Mouse (Mus musculus) forebrain, embryonic 13.5 days (tissue): ENCODE measurements around the gene Ces3a. TPM values are rescaled to one million over a fixed set of nuclear protein-coding genes. Genes with fewer than 3 reads are reported as not detected.
"Not testable (repeated sequence)": the region's sequence is repeated elsewhere in the genome, so short reads cannot be mapped to it uniquely, and the experiment has no call there.

Source experiments
- ATAC-seq: fragments of 200-750 bp; cut with Nextera tagmentation; 2 replicates; pipeline ENCODE4 v1.8.0; 2017
- H3K27ac ChIP-seq: fragments of 300-500 bp; sonication (generic); 2 replicates; pipeline ENCODE4 v1.5.1; 2015; ENCODE audit warnings: inconsistent platforms, mild to moderate bottlenecking, moderate library complexity
- H3K27me3 ChIP-seq: fragments of 300-500 bp; sonication (generic); 2 replicates; pipeline ENCODE4 v1.6.1; 2015; ENCODE audit warnings: mild to moderate bottlenecking, inconsistent platforms
- H3K36me3 ChIP-seq: fragments of 300-500 bp; sonication (generic); 2 replicates; pipeline ENCODE4 v1.6.1; 2015; ENCODE audit warnings: mild to moderate bottlenecking, inconsistent platforms; ENCODE audit not compliant: poor library complexity, severe bottlenecking
- H3K4me1 ChIP-seq: fragments of 300-500 bp; sonication (generic); 2 replicates; pipeline ENCODE4 v1.6.1; 2015; ENCODE audit warnings: inconsistent platforms
- H3K4me2 ChIP-seq: fragments of 300-500 bp; sonication (generic); 2 replicates; pipeline ENCODE4 v1.6.1; 2015; ENCODE audit warnings: inconsistent platforms, mild to moderate bottlenecking, moderate library complexity
- H3K4me3 ChIP-seq: fragments of 300-500 bp; sonication (generic); 2 replicates; pipeline ENCODE4 v1.5.1; 2015; ENCODE audit warnings: mild to moderate bottlenecking, inconsistent platforms
- H3K9ac ChIP-seq: fragments of 300-500 bp; sonication (generic); 2 replicates; pipeline ENCODE4 v1.6.1; 2015; ENCODE audit warnings: mild to moderate bottlenecking, inconsistent platforms
- H3K9me3 ChIP-seq: fragments of 300-500 bp; sonication (generic); replicated peaks from 2 replicates; pipeline ENCODE4 v1.6.1; 2016; ENCODE audit warnings: inconsistent platforms
- WGBS: fragments of 180-500 bp; shearing (Covaris S2); methylation state at CpG from one replicate; pipeline ENCODE4 v1.1.7; 2015; 5-methylcytosine and 5-hydroxymethylcytosine counted together
- polyA plus RNA-seq: library from polyadenylated mRNA; unstranded; fragments of >200 nt; fragmentation: Nextera tagmentation; extraction: Ambion mirVana; gene quantifications from 2 replicates; pipeline ENCODE4 v1.2.1, GENCODE M21; 2015

Ces3a gene
- polyA plus RNA-seq, 1 experiment from 2014 or later = not detected

DNA sequence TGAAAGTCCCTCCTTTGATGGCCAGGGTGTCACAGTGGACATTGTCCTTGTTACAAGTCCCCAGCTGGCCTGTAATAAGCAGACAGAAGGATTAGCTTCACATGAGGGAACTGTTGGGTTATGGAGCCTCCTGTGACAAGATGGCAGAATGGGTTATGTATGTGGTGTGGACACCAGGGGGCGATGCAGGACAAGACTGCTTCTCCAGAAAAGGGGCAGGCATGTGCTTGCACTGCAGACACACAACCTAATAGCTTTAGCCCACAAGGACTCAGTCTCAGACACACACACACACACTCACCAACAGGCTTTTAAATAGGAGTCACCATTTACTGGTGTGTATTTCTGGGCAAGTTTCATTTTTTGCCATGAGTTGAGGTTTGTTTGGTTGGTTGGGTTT lies 18.4 kb downstream of the Ces3a start:
- Histone ChIP-seq H3K4me3 (no peak overlapping the region), H3K4me2 (no peak overlapping the region), H3K27me3 (no peaks in the 10 kb centered on the region), H3K27ac (no peak overlapping the region), H3K36me3 (no peaks in the 10 kb centered on the region), H3K9me3 (no peaks in the 10 kb centered on the region), H3K4me1 (no peaks in the 10 kb centered on the region), H3K9ac (no peak overlapping the region)
- 0% methylated on average over 1 of the region's 1 CpGs for WGBS
- ATAC-seq = peak; percentile 50; the same call in 1 of the 2 replicates

DNA sequence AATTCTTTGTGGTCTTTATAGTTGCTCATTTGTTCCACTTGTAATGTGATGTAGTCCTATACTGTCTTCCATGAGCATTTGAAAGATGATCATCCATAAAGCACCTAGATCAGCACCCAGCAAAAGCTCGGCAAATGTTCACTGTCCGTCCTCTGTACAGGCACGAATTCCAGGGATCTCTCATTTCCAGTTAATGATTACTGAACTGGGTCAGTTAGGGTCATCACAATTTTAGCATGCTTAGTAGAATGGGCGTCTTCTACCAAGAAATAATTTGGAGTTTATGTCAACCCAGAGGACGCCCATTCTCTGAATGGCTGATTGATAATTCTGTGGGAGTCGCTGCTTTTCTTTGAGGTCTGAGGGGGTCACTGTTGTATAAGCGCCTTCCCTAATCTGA lies 19.5 kb downstream of the Ces3a start:
- not testable (repeated sequence) for H3K4me1 ChIP-seq, H3K9ac ChIP-seq, H3K4me2 ChIP-seq, H3K36me3 ChIP-seq, ATAC-seq, H3K9me3 ChIP-seq, H3K27ac ChIP-seq, H3K4me3 ChIP-seq, H3K27me3 ChIP-seq
- 79% methylated on average over 7 of the region's 7 CpGs for WGBS

DNA sequence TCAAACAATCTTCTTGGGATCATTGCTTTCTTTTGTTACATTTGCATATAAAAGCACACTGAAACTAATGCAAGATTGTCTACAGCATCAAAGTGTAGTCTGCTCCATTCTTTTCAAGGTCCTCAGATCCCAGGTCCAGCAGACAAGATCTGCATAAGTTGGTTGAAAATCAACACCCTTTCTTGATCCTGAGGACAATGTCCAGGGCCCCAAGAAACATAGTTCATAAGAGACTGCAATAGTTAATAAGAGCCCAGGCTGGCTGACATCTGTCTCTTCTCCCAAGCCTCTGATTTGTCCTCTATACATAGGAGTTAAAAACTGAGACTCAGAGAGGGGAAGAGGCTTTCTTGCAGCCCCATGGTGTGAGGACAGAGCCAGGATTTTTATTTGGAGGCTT lies 20.6 kb downstream of the Ces3a start:
- Histone ChIP-seq H3K27me3 (no peaks in the 10 kb centered on the region), H3K27ac (no peak overlapping the region), H3K9me3 (no peaks in the 10 kb centered on the region), H3K4me1 (no peaks in the 10 kb centered on the region), H3K4me3 (no peak overlapping the region), H3K36me3 (no peaks in the 10 kb centered on the region), H3K4me2 (no peak overlapping the region), H3K9ac (no peak overlapping the region)
- no peak for ATAC-seq

DNA sequence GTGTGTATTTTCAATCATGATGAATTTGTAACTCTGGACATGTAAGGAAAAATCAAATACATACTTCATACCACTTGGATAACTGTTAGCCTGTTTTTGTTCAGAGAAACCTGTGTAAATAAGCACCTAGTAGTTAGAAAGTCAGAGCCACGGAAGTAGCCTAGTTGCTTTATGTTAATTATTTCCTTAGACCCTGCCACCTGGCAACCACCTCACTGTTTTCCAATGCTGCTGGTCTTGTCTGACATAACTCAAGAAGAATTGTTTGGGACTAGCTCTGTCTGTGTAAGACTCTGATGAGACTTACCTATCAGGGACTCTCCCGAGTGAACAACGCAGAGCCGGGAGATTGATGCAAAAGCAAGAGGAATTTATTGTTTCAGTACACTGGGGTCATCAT lies 28.2 kb downstream of the Ces3a start:
- WGBS = 95% methylated on average over 4 of the region's 4 CpGs
- H3K4me3 ChIP-seq = no peak overlapping the region
- no peaks in the 10 kb centered on the region for H3K4me1 ChIP-seq
- no peaks in the 10 kb centered on the region for H3K9me3 ChIP-seq
- ATAC-seq = no peak
- H3K27me3 ChIP-seq = no peaks in the 10 kb centered on the region
- no peak overlapping the region for H3K9ac ChIP-seq
- H3K4me2 ChIP-seq = no peak overlapping the region
- no peak overlapping the region for H3K27ac ChIP-seq
- H3K36me3 ChIP-seq = no peaks in the 10 kb centered on the region

DNA sequence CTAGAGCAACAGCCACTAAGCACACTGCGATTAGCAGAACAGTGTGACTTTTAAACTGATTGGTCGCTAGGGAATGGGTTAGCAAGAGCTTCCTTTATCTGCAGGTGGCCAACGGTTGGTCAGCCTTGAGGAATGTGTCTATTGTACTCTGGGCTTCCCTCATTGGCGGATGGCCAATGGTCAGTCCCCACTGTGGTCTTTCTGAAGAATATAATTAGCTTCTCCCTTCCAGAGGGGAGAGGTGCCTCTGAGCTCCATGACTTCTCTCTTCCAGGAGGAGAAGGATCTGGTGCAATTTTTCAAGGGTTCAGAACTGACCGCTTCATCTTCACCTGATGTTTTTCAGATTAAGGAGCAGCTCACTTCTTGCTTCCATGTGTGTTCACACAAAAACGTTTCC lies 28.7 kb downstream of the Ces3a start:
- WGBS = 73% methylated on average over 6 of the region's 6 CpGs

DNA sequence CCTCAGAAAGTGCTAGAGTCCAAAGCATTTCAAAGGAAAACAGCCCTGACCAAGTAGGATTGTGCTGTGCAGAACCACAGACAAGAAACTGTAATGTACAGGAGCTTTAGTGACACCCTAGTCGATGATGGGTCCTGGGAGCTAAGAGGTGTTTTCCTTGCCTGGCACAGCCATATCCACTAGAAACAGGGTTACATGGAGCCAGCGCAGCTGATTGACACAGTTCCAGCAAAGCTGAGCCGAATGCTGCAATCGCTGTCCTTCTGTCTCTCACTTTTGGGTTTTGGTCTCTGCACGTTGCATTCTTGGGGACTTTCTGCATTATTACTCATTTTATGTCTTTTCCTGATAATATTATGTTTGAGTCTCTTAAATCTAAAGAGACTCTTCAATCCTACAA lies 30.2 kb downstream of the Ces3a start:
- no peak overlapping the region for H3K4me3 ChIP-seq
- WGBS = 90% methylated on average over 5 of the region's 5 CpGs
- H3K4me2 ChIP-seq = no peak overlapping the region
- no peaks in the 10 kb centered on the region for H3K27me3 ChIP-seq
- no peaks in the 10 kb centered on the region for H3K36me3 ChIP-seq
- H3K27ac ChIP-seq = no peak overlapping the region
- no peak overlapping the region for H3K9ac ChIP-seq
- H3K9me3 ChIP-seq = no peaks in the 10 kb centered on the region
- H3K4me1 ChIP-seq = no peaks in the 10 kb centered on the region
- no peak for ATAC-seq

More for the DNA sequence above, 28.7 kb downstream of the Ces3a start:
- no peaks in the 10 kb centered on the region for H3K36me3 ChIP-seq
- H3K4me2 ChIP-seq = no peak overlapping the region
- no peaks in the 10 kb centered on the region for H3K4me1 ChIP-seq
- no peak for ATAC-seq
- no peak overlapping the region for H3K27ac ChIP-seq
- H3K9ac ChIP-seq = no peak overlapping the region
- no peak overlapping the region for H3K4me3 ChIP-seq
- no peaks in the 10 kb centered on the region for H3K9me3 ChIP-seq
- H3K27me3 ChIP-seq = no peaks in the 10 kb centered on the region

DNA sequence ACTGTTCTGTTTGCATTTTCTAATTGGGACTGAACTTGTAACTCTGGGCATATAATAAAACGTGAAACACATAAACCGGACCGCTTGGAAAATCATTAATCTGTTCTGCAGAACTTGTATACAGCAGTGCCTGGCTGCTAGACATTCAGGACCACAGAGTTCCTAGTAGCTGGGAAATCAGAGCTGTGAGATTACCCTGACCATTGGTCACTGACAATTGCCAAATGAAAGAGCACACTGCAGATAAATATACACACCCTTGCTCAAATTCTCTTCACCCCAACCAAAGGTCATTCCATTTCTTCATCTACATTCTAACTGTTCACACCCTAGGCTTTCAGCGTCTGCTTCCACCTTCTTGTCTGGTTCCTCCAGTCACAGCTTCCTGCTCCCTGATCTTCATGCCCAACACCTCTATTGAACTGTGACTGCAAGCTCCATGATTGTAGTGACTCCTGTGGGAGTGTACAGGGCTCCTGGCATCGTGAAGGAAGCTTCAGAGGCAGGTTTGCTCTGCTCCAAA lies 32.5 kb downstream of the Ces3a start:
- Histone ChIP-seq H3K9ac (no peak overlapping the region), H3K27me3 (no peaks in the 10 kb centered on the region), H3K4me1 (no peaks in the 10 kb centered on the region), H3K4me2 (no peak overlapping the region), H3K27ac (no peak overlapping the region), H3K36me3 (no peaks in the 10 kb centered on the region), H3K4me3 (no peak overlapping the region), H3K9me3 (no peaks in the 10 kb centered on the region)
- ATAC-seq = no peak
- WGBS = 84% methylated on average over 5 of the region's 5 CpGs

DNA sequence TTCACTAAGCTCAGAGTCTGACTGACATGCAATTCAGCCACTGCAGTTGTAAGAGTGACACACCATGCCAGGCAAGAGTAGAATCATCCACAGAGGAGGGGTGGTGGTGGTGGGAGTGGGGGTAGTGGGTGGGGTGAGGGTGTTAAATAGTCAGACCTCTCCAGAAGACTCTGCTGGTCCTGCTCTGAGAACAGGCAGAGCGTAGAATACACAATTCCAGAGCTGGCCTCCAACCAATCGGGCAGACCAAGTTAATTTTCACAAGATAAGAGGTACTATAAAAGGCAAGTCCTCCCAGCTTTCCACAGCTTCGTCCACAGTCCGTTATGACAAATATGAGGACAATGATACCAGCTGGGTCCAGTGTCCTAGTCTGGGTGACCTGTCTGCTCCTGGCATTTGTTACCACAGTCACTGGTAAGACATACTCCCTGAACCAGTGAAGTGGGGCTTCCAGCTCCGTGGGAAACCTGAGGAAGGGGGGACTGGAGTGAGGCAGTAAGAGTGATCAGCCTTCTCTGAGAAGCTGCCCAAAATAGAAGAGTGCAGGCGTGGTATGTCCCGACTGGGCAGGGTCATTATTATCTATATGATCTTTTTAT lies 35.1 kb downstream of the Ces3a start, which contains the start of gene Ces3b:
Ces3b (plus strand) TSS at position 305 of the 602 bp plus-strand sequence.
- H3K9me3 ChIP-seq = no peaks in the 10 kb centered on the region
- no peak for ATAC-seq
- H3K36me3 ChIP-seq = no peaks in the 10 kb centered on the region
- WGBS = 81% methylated on average over 7 of the region's 7 CpGs
- H3K27me3 ChIP-seq = no peaks in the 10 kb centered on the region
- no peak within 1 kb of the TSS for H3K27ac ChIP-seq
- no peak within 1 kb of the TSS for H3K4me3 ChIP-seq
- H3K4me2 ChIP-seq = no peak within 1 kb of the TSS
- no peak within 1 kb of the TSS for H3K9ac ChIP-seq
- no peaks in the 10 kb centered on the region for H3K4me1 ChIP-seq

DNA sequence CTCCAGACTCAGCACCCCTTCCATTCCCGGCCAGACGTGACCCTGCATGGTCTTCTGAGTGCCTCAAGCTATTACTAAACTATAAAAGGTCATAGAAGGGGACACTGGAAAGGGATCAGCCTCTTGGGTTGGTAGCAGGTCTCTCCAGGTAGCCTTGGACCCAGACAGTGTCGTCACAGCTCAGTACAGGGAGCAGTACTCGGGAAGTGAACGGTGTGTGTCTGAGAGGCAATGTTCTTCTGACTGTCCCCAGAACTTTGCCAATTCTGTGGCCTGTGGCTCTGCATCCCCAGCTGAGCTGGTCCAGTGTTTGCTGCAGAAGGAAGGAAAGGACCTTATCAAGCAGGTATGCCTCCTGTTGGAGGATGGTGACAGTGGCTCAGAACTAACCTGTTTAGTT lies 39.8 kb downstream of the Ces3a start:
- H3K27ac ChIP-seq, H3K4me1 ChIP-seq, H3K9me3 ChIP-seq, H3K36me3 ChIP-seq, H3K4me3 ChIP-seq, H3K4me2 ChIP-seq, H3K9ac ChIP-seq, H3K27me3 ChIP-seq, ATAC-seq: not testable (repeated sequence)
- WGBS = 76% methylated on average over 5 of the region's 5 CpGs

DNA sequence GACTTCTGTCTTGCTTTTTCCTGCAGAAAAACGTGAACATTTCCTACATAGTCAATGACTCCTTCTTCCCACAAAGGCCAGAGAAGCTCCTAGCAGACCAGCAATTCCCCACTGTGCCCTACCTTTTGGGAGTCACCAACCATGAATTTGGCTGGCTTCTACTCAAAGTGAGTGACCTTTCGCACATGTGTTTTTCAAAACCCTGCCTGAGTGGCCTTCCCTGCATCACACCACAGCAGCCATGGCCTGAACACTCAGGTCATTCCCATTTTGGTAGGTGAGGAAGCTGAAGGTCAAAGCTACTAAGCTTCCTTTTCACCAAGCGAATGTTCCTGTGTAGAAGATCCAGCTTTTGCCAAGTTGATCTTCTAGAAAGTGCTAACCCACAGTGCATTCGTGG lies 40.2 kb downstream of the Ces3a start:
- H3K4me3 ChIP-seq = no peak overlapping the region
- H3K36me3 ChIP-seq = no peaks in the 10 kb centered on the region
- H3K27ac ChIP-seq = no peak overlapping the region
- no peak for ATAC-seq
- WGBS = 69% methylated on average over 4 of the region's 4 CpGs
- no peak overlapping the region for H3K9ac ChIP-seq
- no peaks in the 10 kb centered on the region for H3K9me3 ChIP-seq
- no peak overlapping the region for H3K4me2 ChIP-seq
- H3K27me3 ChIP-seq = no peaks in the 10 kb centered on the region
- H3K4me1 ChIP-seq = no peaks in the 10 kb centered on the region

DNA sequence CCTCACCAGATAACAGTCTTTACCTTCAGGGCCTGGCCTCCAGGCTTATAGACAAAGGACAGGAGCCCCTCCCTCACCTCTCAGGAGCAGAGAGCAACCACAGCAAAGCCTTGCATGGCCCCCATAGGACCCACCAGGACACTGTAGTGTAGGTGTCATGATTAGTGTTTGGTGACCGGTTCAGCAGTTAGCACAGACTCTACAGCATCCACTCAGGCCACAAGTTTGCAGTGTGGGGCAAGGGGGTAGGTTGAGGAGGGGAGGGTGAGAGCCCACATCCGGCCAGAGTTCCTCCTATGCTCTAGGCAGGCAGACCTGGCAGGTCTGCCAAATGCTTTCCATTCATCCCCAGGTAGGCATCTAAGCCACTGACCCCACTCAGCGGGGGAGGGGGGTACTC lies 45.6 kb downstream of the Ces3a start:
- H3K9me3 ChIP-seq = no peaks in the 10 kb centered on the region
- H3K27ac ChIP-seq = no peak overlapping the region
- H3K9ac ChIP-seq = no peak overlapping the region
- no peak overlapping the region for H3K4me3 ChIP-seq
- H3K36me3 ChIP-seq = no peaks in the 10 kb centered on the region
- 80% methylated on average over 3 of the region's 3 CpGs for WGBS
- no peak for ATAC-seq
- H3K4me1 ChIP-seq = no peaks in the 10 kb centered on the region
- no peak overlapping the region for H3K4me2 ChIP-seq
- H3K27me3 ChIP-seq = no peaks in the 10 kb centered on the region

DNA sequence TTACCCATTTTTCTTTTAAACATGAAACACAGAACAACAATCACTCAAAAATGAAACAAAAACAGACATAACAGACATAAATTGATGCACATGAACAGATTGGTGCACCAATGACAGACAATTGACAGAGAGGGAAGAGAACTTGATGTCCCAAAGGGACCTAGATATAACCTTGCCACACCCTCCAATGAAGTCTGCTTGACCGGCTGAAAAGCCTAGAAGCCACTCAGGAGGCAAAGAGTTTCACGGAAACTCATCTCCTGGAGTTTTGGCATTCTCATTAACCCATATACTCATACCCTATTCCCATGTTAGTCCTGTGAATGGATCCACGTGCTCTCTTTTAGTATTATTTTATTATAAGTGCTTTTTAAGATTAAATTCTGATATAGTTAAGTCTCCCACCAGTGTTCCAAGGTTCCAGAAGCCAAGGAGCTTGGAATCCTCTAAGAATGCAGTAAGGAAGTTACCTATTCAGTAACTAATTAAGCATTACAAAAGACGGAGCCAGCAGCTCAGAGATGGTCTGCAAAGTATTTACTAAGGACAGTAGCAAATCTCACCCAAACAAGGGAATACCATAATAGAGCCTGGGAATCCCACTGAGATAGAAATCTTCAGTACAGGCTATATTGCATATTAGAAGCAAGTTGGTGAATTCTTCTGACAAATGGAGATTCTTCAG lies 53.8 kb downstream of the Ces3a start:
- not testable (repeated sequence) for ATAC-seq, H3K4me2 ChIP-seq, H3K4me1 ChIP-seq, H3K27me3 ChIP-seq, H3K27ac ChIP-seq, H3K9ac ChIP-seq, H3K9me3 ChIP-seq, H3K36me3 ChIP-seq, H3K4me3 ChIP-seq
- WGBS = 74% methylated on average over 4 of the region's 4 CpGs

DNA sequence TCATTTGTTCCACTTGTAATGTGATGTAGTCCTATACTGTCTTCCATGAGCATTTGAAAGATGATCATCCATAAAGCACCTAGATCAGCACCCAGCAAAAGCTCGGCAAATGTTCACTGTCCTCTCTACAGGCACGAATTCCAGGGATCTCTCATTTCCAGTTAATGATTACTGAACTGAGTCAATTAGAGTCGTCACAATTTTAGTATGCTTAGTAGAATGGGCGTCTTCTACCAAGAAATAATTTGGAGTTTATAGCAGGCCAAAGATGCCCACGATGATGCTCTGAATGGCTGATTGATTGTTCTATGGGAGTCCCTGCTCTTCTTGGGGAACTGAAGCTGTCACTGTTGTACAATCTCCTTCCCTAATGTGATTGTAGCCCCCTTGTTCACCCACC lies 55.3 kb downstream of the Ces3a start:
- not testable (repeated sequence) for ATAC-seq, H3K9me3 ChIP-seq, H3K27ac ChIP-seq, H3K9ac ChIP-seq, H3K4me1 ChIP-seq, H3K4me2 ChIP-seq, H3K4me3 ChIP-seq, H3K27me3 ChIP-seq, H3K36me3 ChIP-seq
- 84% methylated on average over 5 of the region's 5 CpGs for WGBS
